Mouse (Mus musculus) myocyte (in vitro differentiated cells): ENCODE results near the gene Brpf1.

ENCODE experiments used
- E2F4 ChIP-seq: IDR thresholded peaks from one replicate; pipeline ENCODE4 v1.6.1; 2011; ENCODE audit warnings: mild to moderate bottlenecking, control low read depth, moderate library complexity; ENCODE audit not compliant: insufficient read depth
- MAX ChIP-seq: IDR thresholded peaks from one replicate; pipeline ENCODE4 v1.6.1; 2011; ENCODE audit warnings: low read depth, mild to moderate bottlenecking, control low read depth
- MYOD1 ChIP-seq, 3 experiments: IDR thresholded peaks; one replicate each; pipeline ENCODE4 v1.6.1; 2011; ENCODE audit warnings: control low read depth in 2 of 3, low read depth in 2 of 3, mild to moderate bottlenecking in 2 of 3, moderate library complexity in 1 of 3; ENCODE audit not compliant: insufficient read length in 2 of 3, control insufficient read depth in 1 of 3
- POLR2A ChIP-seq: IDR thresholded peaks from one replicate; pipeline ENCODE4 v1.6.1; 2011; ENCODE audit warnings: low read depth, mild to moderate bottlenecking, control low read depth, moderate library complexity; ENCODE audit not compliant: insufficient read length
- POLR2AphosphoS2 ChIP-seq: IDR thresholded peaks from one replicate; pipeline ENCODE4 v1.6.1; 2011; ENCODE audit warnings: low read depth, control low read depth; ENCODE audit not compliant: insufficient read length
- TCF3 ChIP-seq: IDR thresholded peaks from one replicate; pipeline ENCODE4 v1.6.1; 2011; ENCODE audit warnings: low read depth, control low read depth; ENCODE audit not compliant: insufficient read length

DNA sequence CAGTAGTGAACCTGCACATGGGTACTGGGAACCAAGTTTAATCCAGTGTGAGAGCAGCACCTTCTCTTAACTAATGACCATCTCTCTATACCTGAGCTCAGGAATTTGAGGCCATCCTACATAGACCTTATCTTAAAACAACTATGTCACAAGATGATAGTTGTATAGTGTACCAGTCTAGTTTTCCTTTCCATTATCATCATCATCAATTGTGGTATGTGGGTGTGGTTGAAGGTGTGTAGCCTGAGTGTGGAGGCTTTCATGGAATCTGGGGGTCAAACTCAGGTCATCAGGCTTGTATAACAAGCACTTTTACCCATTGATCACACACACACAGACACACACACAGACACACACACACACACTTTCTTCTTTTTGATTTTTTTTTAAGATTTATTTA, 43.6 kb downstream of the Brpf1 start:
- TF ChIP-seq MYOD1 (IDR thresholded peaks at IDR 0.05; ENCODE audit: control insufficient read depth in 1 of 3, insufficient read length in 2 of 3, low read depth in 2 of 3) (no peak), POLR2A (no peak), E2F4 (no peak), MAX (no peak), POLR2AphosphoS2 (no peak), TCF3 (no peak)
